Mouse (Mus musculus) bone marrow, adult 2 months (tissue): ENCODE results near the gene Hrc. TPM values are rescaled to one million over a fixed set of nuclear protein-coding genes. Genes with fewer than 3 reads are reported as not detected.

Experiments
- H3K27ac ChIP-seq: fragments of 200-500 bp; 2 replicates; pipeline ENCODE4 v1.5.1; 2012; ENCODE audit warnings: low read depth, mild to moderate bottlenecking, control low read depth, inconsistent platforms, low read length; ENCODE audit not compliant: control insufficient read depth, poor library complexity, insufficient read depth
- H3K4me1 ChIP-seq: fragments of 200-500 bp; 2 replicates; pipeline ENCODE4 v1.6.1; 2011; ENCODE audit warnings: low read length; ENCODE audit not compliant: control insufficient read depth, insufficient read depth
- H3K4me3 ChIP-seq: fragments of 200-500 bp; replicated peaks from 2 replicates; pipeline ENCODE3; 2011; ENCODE audit warnings: mild to moderate bottlenecking, low read depth, low read length, control low read depth; ENCODE audit not compliant: control insufficient read depth
- CTCF ChIP-seq: fragments of 200-500 bp; IDR thresholded peaks from 2 replicates; pipeline ENCODE4 v1.5.1; 2011; ENCODE audit warnings: low read length, control low read depth; ENCODE audit not compliant: control insufficient read depth, insufficient read depth
- POLR2A ChIP-seq: fragments of 200-500 bp; IDR thresholded peaks from 2 replicates; pipeline ENCODE4 v1.6.1; 2011; ENCODE audit warnings: low read depth, mild to moderate bottlenecking, control low read depth, low read length, borderline replicate concordance; ENCODE audit not compliant: control insufficient read depth
- WGBS: fragments of 180-500 bp; shearing (Covaris S2); methylation state at CpG from one replicate; pipeline ENCODE4 v1.1.7; 2018; 5-methylcytosine and 5-hydroxymethylcytosine counted together
- polyA plus RNA-seq: library from polyadenylated mRNA; stranded (reverse); fragments of >200 nt; gene quantifications from 2 replicates; pipeline ENCODE4 v1.2.4, GENCODE M21; 2011; ENCODE audit warnings: low replicate concordance; ENCODE audit not compliant: missing spikeins, insufficient read depth, insufficient read length

Hrc gene
- polyA plus RNA-seq, 1 experiment: 1.7 TPM

GRCm38 (mm10) chr7:45308551-45309240 is 26.4 kb upstream of the Hrc start:
- 26% methylated on average over 15 of the region's 15 CpGs for WGBS
- Histone ChIP-seq H3K27ac (no peak overlapping the region), H3K4me3 (no peak overlapping the region), H3K4me1 (peaks cover 2% of the 10 kb centered on the region; the same call in 1 of the 2 replicates)
- TF ChIP-seq POLR2A (no peak), CTCF (no peak)

- Histone ChIP-seq H3K4me3 (no peak overlapping the region), H3K4me1 (peaks cover 2% of the 10 kb centered on the region; the same call in 1 of the 2 replicates), H3K27ac (no peak overlapping the region)
- WGBS: 20% methylated on average over 9 of the region's 9 CpGs
- no peak for TF ChIP-seq POLR2A
- peak; percentile 56 for TF ChIP-seq CTCF
Observed at GRCm38 (mm10) chr7:45309455-45309854, 25.6 kb upstream of the Hrc start.

- Histone ChIP-seq H3K4me1 (peaks cover 2% of the 10 kb centered on the region; the same call in 1 of the 2 replicates), H3K4me3 (no peak overlapping the region), H3K27ac (no peak overlapping the region)
- no peak for TF ChIP-seq CTCF
- TF ChIP-seq POLR2A: no peak
- 76% methylated on average over 8 of the region's 8 CpGs for WGBS
Observed at GRCm38 (mm10) chr7:45312023-45312422, 23.1 kb upstream of the Hrc start.

GRCm38 (mm10) chr7:45312686-45313453 is 22.2 kb upstream of the Hrc start:
- Histone ChIP-seq H3K4me1 (peaks cover 2% of the 10 kb centered on the region; the same call in 1 of the 2 replicates), H3K4me3 (no peak overlapping the region), H3K27ac (no peak overlapping the region)
- no peak for TF ChIP-seq CTCF
- TF ChIP-seq POLR2A: no peak
- whole genome bisulfite sequencing: 68% methylated on average over 10 of the region's 10 CpGs

GRCm38 (mm10) chr7:45313495-45313894 is 21.6 kb upstream of the Hrc start:
- WGBS: 56% methylated on average over 9 of the region's 9 CpGs
- Histone ChIP-seq H3K4me3 (no peak overlapping the region), H3K4me1 (peaks cover 2% of the 10 kb centered on the region; the same call in 1 of the 2 replicates), H3K27ac (no peak overlapping the region)
- TF ChIP-seq CTCF: no peak
- no peak for TF ChIP-seq POLR2A

- Histone ChIP-seq H3K4me1 (no peaks in the 10 kb centered on the region), H3K27ac (no peak overlapping the region), H3K4me3 (no peak overlapping the region)
- 79% methylated on average over 10 of the region's 10 CpGs for WGBS
- TF ChIP-seq CTCF: no peak
- no peak for TF ChIP-seq POLR2A
Observed at GRCm38 (mm10) chr7:45315182-45315701, 19.8 kb upstream of the Hrc start.

- Histone ChIP-seq H3K27ac (no peak overlapping the region), H3K4me3 (no peak overlapping the region), H3K4me1 (no peaks in the 10 kb centered on the region)
- 88% methylated on average over 14 of the region's 14 CpGs for WGBS
- TF ChIP-seq CTCF (no peak), POLR2A (no peak)
Observed at GRCm38 (mm10) chr7:45316536-45316935, 18.6 kb upstream of the Hrc start.

GRCm38 (mm10) chr7:45322245-45322644 is 12.8 kb upstream of the Hrc start:
- TF ChIP-seq CTCF: no peak
- TF ChIP-seq POLR2A: no peak

More at GRCm38 (mm10) chr7:45322245-45322644, 12.8 kb upstream of the Hrc start:
- Histone ChIP-seq H3K27ac (no peak overlapping the region), H3K4me1 (no peaks in the 10 kb centered on the region), H3K4me3 (no peak overlapping the region)
- 84% methylated on average over 4 of the region's 4 CpGs for WGBS
